Mouse (Mus musculus): ENCODE results near the gene 4930558K02Rik. TPM values are rescaled to one million over a fixed set of nuclear protein-coding genes. Genes with fewer than 3 reads are reported as not detected.

Gene 4930558K02Rik
- polyA plus RNA-seq (2012; rRNA removed): not detected in 2 replicates

GRCm38 (mm10) chr1:161979536-161979935 is at the start of gene 4930558K02Rik:
Gene 4930558K02Rik, minus strand, starts transcription at chr1:161979636.

DNA sequence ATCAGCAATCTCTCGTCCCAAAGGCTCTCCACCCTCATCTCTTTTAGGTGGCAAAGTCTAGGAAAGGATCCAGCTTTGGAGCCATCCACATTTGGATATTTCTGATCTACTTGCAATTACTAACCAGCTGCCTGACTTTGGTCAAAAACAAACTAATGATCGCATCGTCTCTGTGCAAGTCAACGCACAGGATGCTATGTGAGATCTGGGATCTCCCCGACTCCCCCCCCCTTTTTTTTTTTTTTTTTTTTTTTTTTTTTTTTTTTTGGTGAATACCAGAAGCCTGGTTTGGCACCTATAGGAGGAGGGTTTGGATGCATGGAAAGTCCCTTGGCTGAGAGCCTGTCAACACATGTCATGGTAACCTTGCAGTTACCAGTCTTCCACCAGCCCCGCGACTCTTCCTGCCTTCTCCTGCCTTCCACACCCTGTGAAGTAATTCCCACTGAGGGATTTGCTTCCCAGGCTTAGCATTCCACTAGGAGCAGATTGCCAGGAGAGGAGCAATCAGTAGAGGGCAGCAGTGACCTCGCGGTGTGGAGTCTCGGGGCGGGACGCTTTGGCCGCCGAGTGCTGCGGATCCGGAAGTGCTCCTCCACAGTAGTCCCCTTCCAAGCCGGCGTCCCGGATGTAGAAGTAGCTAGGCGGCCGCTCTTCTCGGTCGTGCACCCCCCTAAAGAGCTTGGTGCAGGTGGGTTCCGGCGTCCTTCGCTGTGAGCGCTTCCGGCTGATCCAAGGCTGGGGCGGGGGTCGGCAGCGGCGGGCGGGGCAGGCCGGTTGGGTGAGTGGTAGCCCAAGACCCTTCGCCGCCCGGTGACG is 10.6 kb downstream of the 4930558K02Rik start, which contains the start of gene Pigc:
TSS of gene Pigc (plus strand) at position 598 of the 819 bp plus-strand sequence.

Other genes with a start within 250 kb of the 4930558K02Rik start
- gene Fasl, start 191.1 kb downstream of the 4930558K02Rik start, polyA plus RNA-seq (2012; rRNA removed): not detected in 2 replicates
- gene Suco, start 103.0 kb downstream of the 4930558K02Rik start, polyA plus RNA-seq (2012; rRNA removed): 3.2 and 3.8 TPM in 2 replicates
- gene Pigc, start 10.4 kb downstream of the 4930558K02Rik start, polyA plus RNA-seq (2012; rRNA removed): 24.0 and 24.7 TPM in 2 replicates